Mouse (Mus musculus): ENCODE data around the gene Art4. TPM values are rescaled to one million over a fixed set of nuclear protein-coding genes. Genes with fewer than 3 reads are reported as not detected.

Art4 gene
- total RNA-seq, 2 experiments from 2014 or later, result 11.9 to 13.2 TPM

DNA sequence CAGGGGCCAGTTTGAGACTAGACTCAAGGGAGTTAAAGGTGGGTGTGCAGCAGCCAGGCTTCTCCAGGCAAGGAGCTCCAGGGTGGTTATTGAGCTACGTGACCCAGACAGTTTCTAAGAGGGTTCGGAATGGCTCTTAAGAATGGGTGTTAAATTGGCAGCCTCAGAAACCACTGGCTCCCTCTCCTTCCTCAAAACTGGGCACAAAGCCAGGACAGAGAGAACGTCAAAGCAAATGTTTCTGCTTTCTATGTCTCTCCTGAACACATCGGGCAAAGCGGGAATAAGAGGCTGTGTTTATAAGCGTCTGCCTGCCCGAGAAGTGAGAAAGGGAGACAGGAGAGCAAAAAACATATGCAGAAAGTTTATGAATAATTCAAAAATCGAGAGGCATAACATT lies 17.1 kb upstream of the Art4 start:
- DNase-seq, result peak; percentile 50 to 53
- intact Hi-C loops (cut with DNase I), result no loop called here

DNA sequence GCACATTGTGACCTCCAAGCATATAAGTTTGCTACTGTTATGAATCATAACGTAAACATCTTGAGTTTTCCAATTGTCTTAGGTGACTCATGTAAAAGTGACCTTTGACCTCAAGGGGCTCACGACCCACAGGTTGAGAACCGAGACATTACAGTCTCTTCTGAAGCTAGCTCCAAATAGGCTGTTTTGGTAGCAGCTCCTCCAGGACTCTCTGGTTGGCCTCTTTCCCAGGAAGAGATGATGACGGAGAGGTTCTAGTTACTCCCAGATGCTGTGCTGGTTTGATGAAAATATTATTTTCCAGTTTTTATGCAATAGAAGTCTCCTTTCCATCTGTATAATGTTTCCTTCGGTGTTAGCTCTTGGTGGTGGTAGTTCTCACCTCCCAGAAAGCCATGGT lies 11.4 kb upstream of the Art4 start:
- intact Hi-C loops (cut with DNase I), result loop anchor here (10.0 kb wide), 1 partner anchor 296 kb away; no protein-coding TSS in a partner anchor
- no peak for DNase-seq

DNA sequence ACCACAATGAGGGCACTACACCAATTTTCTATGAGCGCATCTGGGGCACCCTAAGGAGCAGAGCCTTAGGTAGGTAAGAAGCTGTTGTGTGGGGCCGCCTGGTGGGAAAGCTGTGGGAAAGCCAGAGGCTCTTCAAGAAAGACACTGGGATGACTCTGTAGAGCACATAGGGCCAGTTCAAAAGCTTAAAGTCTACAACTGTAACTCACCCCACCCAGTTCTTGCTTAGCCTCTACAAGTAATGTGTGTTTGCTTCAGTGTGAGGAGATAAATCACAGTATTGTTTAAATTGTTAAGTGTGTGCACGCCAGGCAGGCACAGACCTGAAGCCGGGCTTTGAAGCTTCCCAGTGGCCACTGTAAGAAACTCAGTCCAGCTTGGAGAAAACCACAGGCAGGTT lies 8.6 kb upstream of the Art4 start:
- intact Hi-C loops (cut with DNase I), result loop anchor here (10.0 kb wide), 1 partner anchor 299 kb away; no protein-coding TSS in a partner anchor
- DNase-seq, result no peak

DNA sequence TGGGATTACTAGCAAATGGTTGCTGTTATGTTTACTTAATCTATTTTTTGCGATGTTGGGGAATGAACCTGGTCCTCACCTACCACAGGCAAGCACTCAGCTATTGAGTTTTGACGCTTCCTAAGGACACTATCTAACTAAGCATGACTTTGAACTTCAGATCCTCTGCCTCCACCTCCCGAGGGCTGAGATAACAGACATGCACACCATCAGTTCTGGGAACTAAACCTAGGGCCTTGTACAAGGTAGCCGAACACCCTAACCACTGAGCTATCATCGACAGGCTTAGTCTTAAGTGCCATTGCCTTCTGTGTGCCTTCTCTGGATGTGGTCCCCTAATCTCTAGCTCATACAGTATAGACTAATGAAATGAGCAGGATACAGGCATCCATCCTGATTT lies 7.8 kb upstream of the Art4 start:
- no peak for DNase-seq
- intact Hi-C loops (cut with DNase I), result loop anchor here (10.0 kb wide), 1 partner anchor 299 kb away; no protein-coding TSS in a partner anchor

DNA sequence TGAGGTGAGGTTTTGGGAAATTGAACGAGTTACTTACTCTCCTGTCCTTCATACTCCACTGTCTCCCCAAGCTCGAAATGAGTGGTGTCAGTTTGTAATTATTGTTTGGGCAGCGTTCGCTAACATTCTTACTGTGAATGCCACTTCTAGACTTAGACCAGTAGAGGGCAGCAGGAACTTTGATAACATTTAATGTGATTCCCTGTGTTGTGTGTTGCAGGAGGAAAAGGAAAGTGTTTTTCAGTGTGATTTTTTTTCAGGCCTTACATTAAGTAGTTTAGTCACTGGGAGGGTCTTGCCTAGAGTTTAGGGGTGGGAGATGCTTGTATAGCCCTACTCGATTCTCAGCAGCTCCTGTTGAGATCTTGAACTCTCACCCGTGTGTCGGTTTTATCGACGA lies 3.5 kb upstream of the Art4 start:
- intact Hi-C loops (cut with DNase I), result loop anchor here (1.0 to 10.0 kb wide), 4 partner anchors 59 to 304 kb away; no protein-coding TSS in a partner anchor
- peak; percentile 55 to 68 for DNase-seq

DNA sequence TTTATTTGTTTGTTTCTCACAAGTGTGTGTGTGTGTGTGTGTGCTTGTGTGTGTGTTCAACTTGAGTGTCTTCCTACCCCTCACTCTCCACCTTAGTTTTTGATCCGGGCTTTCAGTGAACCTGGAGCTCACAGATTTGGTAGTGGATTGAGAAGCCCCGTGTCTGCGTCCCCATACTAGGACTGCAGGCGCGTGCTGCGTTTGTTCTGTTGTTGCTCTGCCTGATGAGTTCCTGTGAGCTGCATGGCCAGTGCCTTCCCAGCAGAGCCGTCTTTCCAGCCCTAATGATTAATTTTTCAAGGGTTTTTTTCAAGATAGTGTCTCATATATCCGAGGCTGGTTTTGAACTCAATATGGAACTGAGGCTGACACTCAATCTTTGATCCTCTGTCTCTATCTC lies 887 bp upstream of the Art4 start:
- peak in 1 of 2 experiments; percentile 32 for DNase-seq
- intact Hi-C loops (cut with DNase I), result no loop called here

DNA sequence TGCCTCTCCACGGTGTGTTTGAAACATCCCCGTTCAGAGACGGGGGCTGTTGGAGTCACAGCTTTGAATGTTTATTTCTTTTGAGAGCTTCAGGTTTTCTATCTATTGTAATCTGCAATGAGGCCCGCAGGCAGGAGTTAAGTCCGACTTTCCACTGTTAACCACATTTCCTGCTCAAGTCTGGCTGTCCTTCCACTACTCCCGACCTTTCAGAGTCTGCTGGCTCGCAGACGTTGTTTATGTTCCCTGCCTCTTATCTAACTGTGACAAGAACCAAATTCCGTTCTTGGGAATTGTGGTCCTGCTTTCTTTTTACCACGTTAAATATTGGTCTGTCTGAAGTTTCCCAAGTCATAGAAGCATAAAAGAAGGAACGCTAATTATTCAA lies 334 bp upstream of the Art4 start:
- intact Hi-C loops (cut with DNase I), result loop anchor here (2.0 kb wide), 2 partner anchors 27 to 53 kb away; partner anchors contain the start of gene Hist4h4
- peak in 1 of 2 experiments; percentile 75 for DNase-seq

DNA sequence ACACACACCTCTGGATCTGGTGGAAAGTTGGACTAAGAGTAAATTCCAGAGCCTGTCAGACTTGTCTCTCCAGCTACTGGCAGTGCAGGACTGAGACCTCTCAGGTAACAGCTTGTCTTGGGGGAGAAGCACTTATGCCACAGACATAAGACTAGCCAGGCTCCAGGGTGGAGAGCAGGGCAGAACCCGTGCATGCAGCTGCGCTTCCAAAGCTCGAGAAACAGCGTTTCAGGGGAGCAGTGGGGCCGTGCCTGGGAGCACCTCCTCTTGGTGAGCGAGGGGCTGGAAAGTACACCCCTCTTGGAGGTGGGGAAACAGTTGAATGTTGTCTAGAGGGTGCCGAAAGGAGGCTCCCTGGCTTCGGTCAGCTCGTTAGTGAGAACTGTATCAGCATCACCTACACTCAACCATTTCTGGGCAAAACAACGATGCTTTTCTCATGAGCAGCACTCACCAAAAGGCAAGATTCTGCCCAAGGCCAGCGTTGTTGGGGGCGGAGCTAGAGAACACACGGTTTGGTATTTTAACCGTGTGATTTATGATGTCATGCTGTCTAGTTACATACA lies 1.4 kb downstream of the Art4 start:
- intact Hi-C loops (cut with DNase I), result loop anchor here (2.0 kb wide), 2 partner anchors 25 to 51 kb away; partner anchors contain the start of gene Hist4h4
- peak in 1 of 2 experiments; percentile 46 for DNase-seq

DNA sequence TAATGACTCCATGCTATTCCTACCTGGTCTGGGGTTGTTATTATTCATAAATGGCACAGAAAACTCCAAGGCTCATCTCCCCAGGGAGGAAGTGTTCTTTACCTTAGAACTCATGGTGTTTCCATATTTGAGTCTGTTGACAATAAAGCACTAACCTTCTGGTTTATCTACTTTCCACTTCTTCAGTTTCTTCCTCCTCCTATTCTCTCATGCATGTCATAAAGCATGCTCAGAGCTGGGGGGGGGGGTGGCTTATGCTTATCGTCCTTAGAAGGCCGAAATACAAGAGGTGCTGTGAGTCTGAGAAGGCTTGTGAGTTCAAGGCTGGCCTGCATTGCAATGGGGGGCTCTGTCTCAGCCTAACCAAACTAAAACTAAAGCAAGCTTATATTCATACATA lies 2.4 kb downstream of the Art4 start:
- intact Hi-C loops (cut with DNase I), result no loop called here

DNA sequence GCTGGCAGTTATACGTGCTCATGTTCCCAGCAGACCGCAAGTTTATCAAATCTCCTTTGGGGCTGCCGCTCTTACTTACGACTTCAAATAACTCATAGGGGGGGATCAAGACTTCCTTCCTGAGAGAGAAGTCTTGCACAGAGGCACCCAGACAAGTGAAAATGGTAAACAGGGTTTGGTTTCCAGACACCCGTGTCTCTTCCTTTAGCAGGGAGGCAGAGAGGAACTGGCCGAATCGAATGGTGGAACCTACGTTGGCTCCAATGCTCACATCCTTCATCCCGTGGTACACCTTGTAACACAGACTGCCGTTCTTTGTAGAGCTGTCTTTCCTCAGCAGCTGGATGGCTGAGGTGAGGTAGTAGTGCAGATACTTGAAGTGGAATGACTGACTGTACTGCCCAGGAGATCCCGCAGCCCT lies 3.2 kb downstream of the Art4 start:
- DNase-seq, result no peak
- intact Hi-C loops (cut with DNase I), result no loop called here

More for the DNA sequence above, 2.4 kb downstream of the Art4 start:
- DNase-seq, result no peak

DNA sequence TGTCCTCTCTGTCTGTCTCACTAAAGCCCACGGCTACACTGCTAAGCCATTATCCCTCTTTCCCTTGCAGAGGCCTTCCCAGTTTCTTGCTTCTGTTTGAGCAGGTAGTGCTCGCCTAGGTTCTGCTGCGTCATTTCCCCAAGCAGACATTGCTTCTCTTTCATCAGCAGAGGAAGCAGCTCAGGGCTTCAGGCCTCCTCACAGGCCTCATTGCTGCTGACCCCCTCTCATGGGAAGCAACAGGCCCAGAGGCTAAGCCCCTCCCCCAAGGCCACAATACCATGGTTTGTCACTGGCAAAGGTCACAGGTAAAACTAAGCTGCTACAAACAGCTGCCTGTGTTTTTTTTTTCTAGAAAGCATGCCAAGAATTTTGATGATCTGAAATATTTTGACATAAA lies 4.8 kb downstream of the Art4 start:
- intact Hi-C loops (cut with DNase I), result no loop called here
- DNase-seq, result no peak

DNA sequence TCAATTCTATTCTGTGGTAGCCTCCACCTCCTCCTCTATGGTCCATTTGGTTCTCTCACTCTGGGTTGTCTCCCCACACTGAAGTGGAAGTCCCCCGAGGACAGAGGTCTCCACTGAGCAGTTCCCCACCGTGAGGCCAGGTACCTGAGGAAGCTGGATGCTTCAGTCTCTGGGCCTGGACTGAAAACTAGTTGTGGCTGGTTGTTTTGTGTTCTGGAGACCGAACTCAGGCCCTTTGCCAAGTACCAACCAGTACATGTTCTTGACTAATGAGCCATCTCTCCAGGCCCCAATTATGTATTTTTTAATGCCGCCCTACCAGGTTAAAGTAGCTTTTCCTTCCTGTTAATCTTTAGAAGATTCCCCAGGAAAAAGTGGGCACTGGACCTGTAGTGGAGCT lies 5.2 kb downstream of the Art4 start:
- intact Hi-C loops (cut with DNase I), result no loop called here

DNA sequence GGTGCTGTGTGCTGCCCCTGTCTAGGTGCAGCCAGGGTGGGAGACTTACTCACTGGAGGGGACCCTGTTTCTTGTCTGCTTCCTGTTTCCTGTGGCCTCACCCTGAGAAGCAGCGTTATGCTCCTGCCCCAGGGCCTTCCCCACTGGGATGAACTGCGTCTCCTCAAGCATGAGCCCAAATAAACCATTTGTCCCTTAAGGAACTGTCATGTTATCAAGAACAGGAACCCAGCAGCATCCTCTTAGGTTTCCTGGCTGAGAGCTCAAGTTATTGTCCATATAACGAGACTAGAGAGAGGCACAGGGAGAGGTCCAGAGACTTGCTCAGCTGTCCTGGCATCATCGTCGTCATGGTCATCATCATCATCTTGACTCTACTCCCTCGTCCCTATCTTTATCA lies 7.3 kb downstream of the Art4 start:
- no peak for DNase-seq

More for the DNA sequence above, 5.2 kb downstream of the Art4 start:
- no peak for DNase-seq

DNA sequence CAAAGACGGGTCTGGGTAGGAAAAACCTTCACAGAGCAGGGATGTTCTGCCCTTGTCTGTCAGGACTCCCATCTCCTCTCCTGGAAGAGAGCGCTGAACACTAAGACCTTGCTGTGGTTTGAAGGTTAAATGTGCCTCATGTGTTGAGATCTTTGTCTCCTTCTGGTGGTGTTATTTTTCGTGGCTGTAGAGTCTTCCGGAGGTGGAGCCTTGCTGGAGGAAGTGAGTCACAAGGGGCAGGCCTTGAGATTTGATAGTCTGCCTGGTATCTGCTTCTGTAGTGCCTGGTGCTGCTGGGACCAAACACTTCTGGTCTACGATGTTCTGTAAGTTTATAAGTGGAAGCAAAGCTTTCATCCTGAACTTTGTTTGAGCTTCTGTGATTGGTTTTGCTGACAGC lies 8.6 kb downstream of the Art4 start:
- intact Hi-C loops (cut with DNase I), result no loop called here
- no peak for DNase-seq

More for the DNA sequence above, 7.3 kb downstream of the Art4 start:
- intact Hi-C loops (cut with DNase I), result no loop called here

DNA sequence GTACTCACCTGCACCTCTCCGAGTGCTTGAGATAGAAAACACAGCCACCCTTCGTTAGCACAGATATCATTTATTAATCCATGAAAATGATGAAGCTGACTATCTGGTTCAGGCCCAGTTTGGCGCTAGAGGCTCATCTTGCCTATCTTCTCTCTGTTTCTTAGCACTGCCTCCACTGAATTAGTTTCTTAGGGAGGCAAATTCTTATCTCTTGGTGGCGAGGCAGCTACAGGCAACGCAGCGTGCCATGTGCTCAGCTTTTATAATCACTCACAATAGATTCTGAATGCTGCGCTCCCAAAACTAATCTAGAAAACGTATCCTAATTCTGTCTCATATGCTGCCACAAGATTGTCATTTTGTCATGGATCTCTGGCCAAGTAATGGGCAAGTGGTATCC lies 9.1 kb downstream of the Art4 start:
- no peak for DNase-seq
- intact Hi-C loops (cut with DNase I), result no loop called here

DNA sequence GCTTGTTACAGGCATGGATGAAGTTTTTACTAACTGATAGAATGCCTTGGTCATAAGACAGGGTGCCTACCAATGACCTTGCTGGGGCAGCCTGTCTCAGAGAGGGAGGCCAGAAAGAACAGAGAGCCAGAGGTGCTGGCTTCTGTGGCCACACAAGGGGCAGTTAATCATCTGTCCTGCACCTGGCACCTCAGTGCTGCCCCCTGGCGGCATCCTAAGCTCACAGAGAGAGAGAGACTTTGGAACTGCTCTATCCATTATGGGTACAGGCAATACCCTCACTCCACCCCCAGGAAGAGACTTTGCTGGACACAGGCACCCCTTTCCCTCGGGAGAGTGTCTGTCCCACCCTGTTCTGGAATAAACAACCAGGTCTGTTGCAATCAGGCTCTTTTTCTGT lies 9.7 kb downstream of the Art4 start:
- DNase-seq, result peak; percentile 47 to 73
- intact Hi-C loops (cut with DNase I), result no loop called here

DNA sequence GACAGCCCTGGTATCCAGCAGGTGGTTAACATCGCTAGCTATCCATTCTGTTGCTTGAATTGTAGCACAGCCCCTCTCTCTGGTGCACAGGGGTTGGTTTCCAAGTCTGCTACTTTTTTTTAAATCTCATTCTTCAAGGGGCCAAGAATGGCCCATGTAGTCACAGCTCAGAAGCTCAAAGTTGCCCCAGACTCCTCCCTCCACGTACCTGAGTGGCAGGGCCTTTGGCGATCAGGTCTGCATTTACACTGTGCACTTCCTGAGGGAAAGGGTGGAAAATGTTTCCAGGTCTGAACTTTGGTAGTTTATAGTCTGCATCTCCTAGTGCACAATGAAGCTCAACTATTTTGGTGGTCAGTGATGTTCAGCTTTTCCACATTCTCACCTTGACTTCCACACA lies 10.3 kb downstream of the Art4 start:
- intact Hi-C loops (cut with DNase I), result no loop called here
- no peak for DNase-seq

DNA sequence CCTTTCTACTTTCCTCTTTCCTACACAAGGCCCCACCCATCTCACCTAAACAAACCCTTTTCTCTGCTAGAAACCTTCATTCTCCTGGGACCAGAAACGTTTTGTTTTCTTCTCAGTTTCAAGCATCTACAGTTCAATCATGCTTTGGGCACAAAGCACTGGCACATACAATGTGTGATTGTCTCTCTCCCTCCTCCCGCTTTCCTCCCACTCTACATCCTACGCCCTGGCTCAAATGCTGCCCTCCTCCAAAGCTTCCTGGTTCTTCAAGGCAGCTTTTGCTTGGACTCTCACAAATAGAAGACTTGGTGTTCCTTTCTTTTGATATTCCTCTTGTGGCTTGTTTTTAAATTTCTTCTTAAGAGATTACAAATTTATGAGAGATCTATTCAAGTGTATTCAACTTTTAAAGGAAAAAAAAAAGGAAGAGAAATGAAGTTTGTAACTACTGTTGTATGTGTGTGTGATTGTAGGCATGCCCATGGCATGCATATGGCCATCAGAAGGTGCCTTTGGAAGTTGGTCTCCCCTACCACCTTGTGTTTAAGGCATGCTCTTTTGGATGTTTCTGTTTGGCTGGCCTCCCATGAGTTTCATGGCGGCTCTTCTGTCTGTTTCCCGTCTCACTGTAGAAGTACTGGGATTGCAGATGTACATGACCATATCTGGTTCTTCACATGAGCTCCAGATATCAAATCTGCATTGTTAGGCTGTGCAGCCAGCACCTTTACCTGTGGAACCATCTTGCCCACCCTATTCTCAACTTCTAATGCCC lies 11.6 kb downstream of the Art4 start:
- intact Hi-C loops (cut with DNase I), result no loop called here

DNA sequence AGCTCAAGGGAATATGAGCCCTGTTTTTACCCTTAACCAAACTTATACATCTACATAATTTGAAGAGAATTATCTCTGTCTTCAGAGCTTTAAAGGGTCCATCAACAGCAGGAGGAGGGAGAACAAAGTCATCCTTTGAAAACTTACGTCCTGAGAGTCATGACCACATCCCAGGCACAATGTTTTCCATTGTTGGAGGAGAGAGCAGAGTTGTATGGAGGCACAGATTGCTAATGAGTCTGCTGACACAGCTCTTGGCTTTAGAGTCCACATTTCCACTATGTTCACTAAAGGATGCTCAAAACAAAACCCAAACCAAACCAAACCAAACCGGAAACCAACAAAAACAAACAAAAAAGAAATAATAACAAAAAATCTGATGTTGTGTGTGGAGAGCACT lies 12.6 kb downstream of the Art4 start:
- intact Hi-C loops (cut with DNase I), result no loop called here
- DNase-seq, result no peak

More for the DNA sequence above, 11.6 kb downstream of the Art4 start:
- DNase-seq, result no peak

DNA sequence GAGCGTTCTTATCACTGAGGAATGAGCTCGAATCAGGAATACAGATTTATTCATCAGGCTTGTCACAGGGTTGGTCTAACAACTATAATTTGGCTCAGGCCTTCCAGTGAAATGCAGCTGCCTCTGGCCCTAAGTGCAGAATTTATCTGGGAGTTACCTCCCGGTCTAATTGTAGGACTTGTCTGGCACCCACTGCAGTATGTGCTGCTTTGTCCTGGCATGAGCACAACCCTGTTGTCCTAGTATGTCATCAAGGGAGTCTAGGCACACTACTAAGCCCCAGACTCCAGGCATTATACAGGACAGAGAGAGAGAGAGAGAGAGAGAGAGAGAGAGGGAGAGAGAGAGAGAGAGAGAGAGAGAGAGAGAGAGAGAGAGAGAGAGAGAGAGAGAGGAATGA lies 20.2 kb downstream of the Art4 start:
- intact Hi-C loops (cut with DNase I), result no loop called here
- DNase-seq, result peak in 1 of 2 experiments; percentile 24

DNA sequence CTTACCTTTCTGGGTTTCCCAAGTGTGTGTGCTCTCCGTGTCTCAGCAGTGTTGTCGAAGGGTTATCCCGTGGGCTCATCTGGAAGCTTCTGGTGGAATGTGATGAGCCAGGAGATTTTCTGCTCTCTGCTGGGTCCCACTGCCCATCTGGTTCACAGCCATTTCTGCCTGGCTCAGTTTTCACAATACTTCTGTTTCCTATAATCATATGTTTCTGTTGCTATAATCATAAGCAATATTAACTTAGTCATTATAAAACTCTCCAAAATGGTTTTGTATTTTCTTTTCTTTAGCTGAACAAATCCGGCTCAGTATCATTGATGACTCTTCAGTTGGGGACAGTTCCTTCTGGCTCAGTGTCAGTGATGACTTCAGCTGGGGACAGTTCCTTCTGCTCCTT lies 22.2 kb downstream of the Art4 start, which contains the start of gene Smco3:
TSS of gene Smco3 (minus strand) at position 101 of the 400 bp plus-strand sequence.
- DNase-seq, result peak in 1 of 2 experiments; percentile 16
- intact Hi-C loops (cut with DNase I), result no loop called here

DNA sequence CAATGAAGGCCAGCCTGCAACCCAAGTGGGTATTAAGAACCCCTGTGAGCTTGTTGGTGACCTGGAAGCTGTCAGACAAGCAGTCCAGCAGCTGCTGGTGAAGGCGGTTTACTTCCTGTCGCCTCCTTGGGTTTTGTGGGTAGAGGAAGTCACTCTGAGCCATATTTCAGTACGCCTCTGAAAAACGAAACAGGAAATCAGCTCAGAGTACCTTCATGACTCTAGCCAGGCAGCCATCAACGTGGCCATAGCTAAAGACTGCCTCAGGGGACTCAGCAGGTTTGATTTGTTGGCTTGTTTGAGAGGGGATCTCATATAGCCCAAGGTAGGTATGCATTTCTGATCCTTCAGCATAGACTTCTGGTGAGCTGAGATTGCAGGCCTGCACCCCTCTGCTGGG lies 25.8 kb downstream of the Art4 start:
- DNase-seq, result no peak
- intact Hi-C loops (cut with DNase I), result loop anchor here (2.0 kb wide), 1 partner anchor 25 kb away; the partner anchor contains the start of gene Art4

Measured in heart, postnatal 10 days (tissue).